In genomic region chr8:79638707-79639549, GRCm38 (mm10) we compare ENCODE assay signal across 8 mouse cellular contexts. TPM values are rescaled to one million over a fixed set of nuclear protein-coding genes. Genes with fewer than 3 reads are reported as not detected.
DNase-seq lines count a peak whose midpoint lies in the region; ATAC-seq and TF ChIP-seq lines count a peak whose summit lies in the region.

No protein-coding gene starts in this region.

- peak overlapping the region; percentile 90 for H3K9ac ChIP-seq in forebrain, embryonic 16.5 days (replicated peaks; ENCODE audit: low read depth, low read length)
- H3K9ac ChIP-seq in lung, embryonic 14.5 days = peak overlapping the region; percentile 90

- H3K27ac ChIP-seq in forebrain, embryonic 16.5 days (ENCODE audit: low read length) = peak overlapping the region; percentile 99
- H3K27ac ChIP-seq in layer of hippocampus, adult 2 months = peak overlapping the region; percentile 95
- peak overlapping the region; percentile 96 for H3K27ac ChIP-seq in lung, embryonic 14.5 days (ENCODE audit: low read depth)
- peak overlapping the region; percentile 37 for H3K27ac ChIP-seq in olfactory bulb, adult 2 months (ENCODE audit: insufficient read depth, low read depth, low read length)
- H3K27ac ChIP-seq in thymus, adult 2 months (ENCODE audit: control insufficient read depth, insufficient read depth, low read length) = peak overlapping the region; percentile 82

- no peaks in the 10 kb centered on the region for H3K27me3 ChIP-seq in G1E (ENCODE audit: insufficient read depth, low read length)
- no peaks in the 10 kb centered on the region for H3K27me3 ChIP-seq in forebrain, embryonic 16.5 days (replicated peaks; ENCODE audit: control insufficient read depth, insufficient read depth, low read length)
- no peaks in the 10 kb centered on the region for H3K27me3 ChIP-seq in lung, embryonic 14.5 days (ENCODE audit: insufficient read depth, low read length)
- no peaks in the 10 kb centered on the region for H3K27me3 ChIP-seq in thymus, adult 2 months (ENCODE audit: control insufficient read depth, insufficient read depth, low read length)

- peak overlapping the region; percentile 92 for H3K4me3 ChIP-seq in G1E (ENCODE audit: low read depth, low read length)
- H3K4me3 ChIP-seq in forebrain, embryonic 16.5 days (replicated peaks; ENCODE audit: low read length) = peak overlapping the region; percentile 95
- peak overlapping the region; percentile 89 for H3K4me3 ChIP-seq in layer of hippocampus, adult 2 months
- H3K4me3 ChIP-seq in lung, embryonic 14.5 days (ENCODE audit: low read depth, low read length) = peak overlapping the region; percentile 93
- H3K4me3 ChIP-seq in olfactory bulb, adult 2 months (ENCODE audit: insufficient read depth, low read depth, low read length) = peak overlapping the region; percentile 95
- peak overlapping the region; percentile 79 for H3K4me3 ChIP-seq in thymus, adult 2 months (ENCODE audit: control insufficient read depth, insufficient read depth, low read length)

- peak; percentile 97 for ATAC-seq in G1E (ENCODE audit: extremely low read depth, insufficient number of reproducible peaks, low FRiP score, poor library complexity, severe bottlenecking)
- peak; percentile 99 for ATAC-seq in forebrain, embryonic 16.5 days
- ATAC-seq in lung, embryonic 14.5 days (ENCODE audit: insufficient read depth) = peak; percentile 99

- H3K36me3 ChIP-seq in G1E (replicated peaks) = peaks cover 18% of the 10 kb centered on the region
- no peaks in the 10 kb centered on the region for H3K36me3 ChIP-seq in forebrain, embryonic 16.5 days (ENCODE audit: control insufficient read depth, insufficient read depth)
- peaks cover 1% of the 10 kb centered on the region for H3K36me3 ChIP-seq in lung, embryonic 14.5 days (ENCODE audit: insufficient read depth)
- no peaks in the 10 kb centered on the region for H3K36me3 ChIP-seq in thymus, adult 2 months (ENCODE audit: control insufficient read depth, insufficient read depth, low read length)

- no peak for TF ChIP-seq CTCF in G1E (IDR thresholded peaks at IDR 0.05; ENCODE audit: low read depth, low read length)
- TF ChIP-seq CTCF in layer of hippocampus, adult 2 months (conservative IDR thresholded peaks at IDR 0.05) = 0 out of 2 replicates have a peak, but pooled peaks have one; percentile 11
- TF ChIP-seq CTCF in lung, embryonic 14.5 days (IDR thresholded peaks at IDR 0.05; ENCODE audit: low read depth) = no peak
- TF ChIP-seq CTCF in olfactory bulb, adult 2 months (IDR thresholded peaks at IDR 0.05; ENCODE audit: insufficient read depth, low read depth, low read length) = no peak
- TF ChIP-seq CTCF in thymus, adult 2 months (IDR thresholded peaks at IDR 0.05; ENCODE audit: borderline replicate concordance, control insufficient read depth, extremely low read depth, insufficient read depth, low read length, poor library complexity) = 0 out of 2 replicates have a peak, but pooled peaks have one; percentile 13

- peak; percentile 95 for DNase-seq in G1E (ENCODE audit: low spot score)
- peak; percentile 97 to 99 for DNase-seq in cerebellum, adult 18-20 months
- DNase-seq in heart, postnatal 36 days = peak; percentile 96 to 97
- DNase-seq in layer of hippocampus, adult 2 months (ENCODE audit: low spot score in 2 of 2) = peak; percentile 97 to 99
- peak; percentile 99 for DNase-seq in lung, embryonic 14.5 days
- peak; percentile 98 for DNase-seq in thymus, adult 2 months

- no peaks in the 10 kb centered on the region for H3K9me3 ChIP-seq in G1E (replicated peaks)
- no peaks in the 10 kb centered on the region for H3K9me3 ChIP-seq in forebrain, embryonic 16.5 days (ENCODE audit: control insufficient read depth, low read length)
- H3K9me3 ChIP-seq in lung, embryonic 14.5 days (ENCODE audit: low read depth, low read length) = no peaks in the 10 kb centered on the region

- peak overlapping the region; percentile 77 for H3K4me2 ChIP-seq in forebrain, embryonic 16.5 days (ENCODE audit: low read length)
- peak overlapping the region; percentile 79 for H3K4me2 ChIP-seq in lung, embryonic 14.5 days

- peak; percentile 94 for TF ChIP-seq POLR2A in olfactory bulb, adult 2 months (IDR thresholded peaks at IDR 0.05; ENCODE audit: insufficient read depth, low read depth, low read length)
- peak; percentile 87 for TF ChIP-seq POLR2A in thymus, adult 2 months (IDR thresholded peaks at IDR 0.05; ENCODE audit: control insufficient read depth, extremely low read depth, insufficient read depth, low read length, poor library complexity)

- H3K4me1 ChIP-seq in G1E (ENCODE audit: insufficient read depth, low read depth, low read length) = peaks cover 31% of the 10 kb centered on the region
- H3K4me1 ChIP-seq in forebrain, embryonic 16.5 days (replicated peaks; ENCODE audit: control insufficient read depth, insufficient read depth, low read length) = peaks cover 26% of the 10 kb centered on the region
- peaks cover 16% of the 10 kb centered on the region for H3K4me1 ChIP-seq in lung, embryonic 14.5 days (ENCODE audit: insufficient read depth)
- H3K4me1 ChIP-seq in olfactory bulb, adult 2 months (ENCODE audit: control insufficient read depth, insufficient read depth, low read length) = peaks cover 3% of the 10 kb centered on the region; the same call in 1 of the 2 replicates
- no peaks in the 10 kb centered on the region for H3K4me1 ChIP-seq in thymus, adult 2 months (replicated peaks; ENCODE audit: control insufficient read depth, insufficient read depth, low read length)

- WGBS in forebrain, embryonic 16.5 days = under 1% methylated on average over 70 of the region's 77 CpGs
- under 1% methylated on average over 77 of the region's 77 CpGs for WGBS in lung, embryonic 14.5 days
- under 1% methylated on average over 77 of the region's 77 CpGs for WGBS in olfactory bulb, adult 2 months
- WGBS in thymus, adult 2 months = under 1% methylated on average over 77 of the region's 77 CpGs

- intact Hi-C loops in heart, postnatal 36 days (cut with DNase I) = loop anchor here (2.0 to 10.0 kb wide), 4 partner anchors 54 to 614 kb away; partner anchors contain the start of gene Zfp827

RNA-seq across cellular contexts. Expression of gene Otud4, which starts 0.5 kb away (rescaled TPM):
- total RNA-seq in G1E (2014; fragmentation: Nextera tagmentation) = 99.3 and 116 TPM in 2 replicates
- 81.7 and 84.1 TPM in 2 replicates for total RNA-seq in G1E (2017)
- 5.4 and 7.4 TPM in 2 replicates for polyA plus RNA-seq in G1E (2012)
- polyA plus RNA-seq in forebrain, embryonic 16.5 days (2015; fragmentation: Nextera tagmentation; extraction: Ambion mirVana) = 14.1 and 15.9 TPM in 2 replicates
- total RNA-seq in heart, postnatal 36 days (2021) = 10 to 100 TPM; 44.8 to 55.3 TPM
- 10 to 100 TPM; 35.4 to 44.1 TPM for total RNA-seq in layer of hippocampus, adult 2 months (2021)
- polyA plus RNA-seq in lung, embryonic 14.5 days (2014; fragmentation: Nextera tagmentation; extraction: Ambion mirVana) = 26.8 and 27.1 TPM in 2 replicates
- polyA plus RNA-seq in olfactory bulb, adult 2 months (2012; ENCODE audit: insufficient read depth, insufficient read length, low replicate concordance, missing spikeins) = not detected in 2 replicates
- polyA plus RNA-seq in thymus, adult 2 months (2012; rRNA removed) = 55.1 and 57.4 TPM in 2 replicates

Comparison
In these comparisons a context has a peak if more than half of its experiments do, and no peak if none do; other contexts are left out.
1. Peak in every context shown above with its lines: DNase-seq, ATAC-seq, H3K4me3 ChIP-seq and H3K27ac ChIP-seq.
2. CTCF ChIP-seq: peak in layer of hippocampus, adult 2 months (single experiment) and thymus, adult 2 months (single experiment); none in G1E (single experiment), lung, embryonic 14.5 days (single experiment) and olfactory bulb, adult 2 months (single experiment).
3. H3K27ac ChIP-seq: peak in every context shown above with its lines; median percentile 99 in forebrain, embryonic 16.5 days; 96 in lung, embryonic 14.5 days; 95 in layer of hippocampus, adult 2 months; 82 in thymus, adult 2 months; 37 in olfactory bulb, adult 2 months.